Mouse (Mus musculus) cerebellum, postnatal 10 days (tissue): ENCODE measurements at regions not wholly inside any gene's neighbourhood (a gene's known extent, or its start where the extent isn't known, plus 50 kb on each side); places are given as distances from the start of the nearest gene placed in this dataset.

Source experiments
- DNase-seq, 2 experiments: peaks; one replicate each; pipeline ENCODE4 v3.0.0; 2021; ENCODE audit warnings: mixed read lengths in 2 of 2

DNA sequence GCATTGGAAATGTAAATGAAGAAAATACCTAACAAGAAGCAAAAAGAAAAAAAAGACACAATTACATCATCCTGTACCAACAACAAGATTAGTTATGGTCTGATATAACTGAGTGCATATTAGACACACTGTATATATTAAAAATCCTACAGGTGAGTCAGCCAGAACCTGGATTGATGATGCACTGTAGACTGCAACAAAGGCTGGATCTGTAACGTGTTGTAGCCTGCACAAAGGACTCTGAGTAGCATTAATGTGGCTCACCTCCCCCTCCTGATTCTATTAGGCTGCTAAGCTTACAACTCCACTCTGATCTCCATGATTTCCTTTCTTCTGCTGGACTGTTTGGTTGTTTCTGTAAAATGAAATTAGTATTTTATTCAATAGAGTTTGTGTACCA is 1383.4 kb downstream of the Defb40 start:
- DNase-seq: no peak

DNA sequence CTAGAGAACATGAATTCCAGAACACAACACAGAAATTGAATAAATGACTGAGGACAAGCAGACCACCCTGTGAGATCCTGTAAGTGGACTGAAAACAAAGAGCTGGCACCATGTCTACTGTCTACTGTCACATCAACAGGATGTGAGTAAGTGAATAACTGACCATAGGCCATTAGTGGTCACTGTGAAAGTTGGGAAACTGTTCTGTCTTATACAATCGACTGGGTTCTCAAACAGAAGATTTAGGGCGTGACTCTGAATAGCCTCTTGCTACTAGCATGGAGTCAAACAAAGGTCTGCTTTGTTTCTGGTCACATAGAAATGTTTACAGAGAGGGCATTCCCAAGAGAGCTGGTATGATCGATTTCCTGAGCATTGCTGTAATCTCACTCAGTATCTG is 1387.9 kb downstream of the Defb40 start:
- no peak for DNase-seq

DNA sequence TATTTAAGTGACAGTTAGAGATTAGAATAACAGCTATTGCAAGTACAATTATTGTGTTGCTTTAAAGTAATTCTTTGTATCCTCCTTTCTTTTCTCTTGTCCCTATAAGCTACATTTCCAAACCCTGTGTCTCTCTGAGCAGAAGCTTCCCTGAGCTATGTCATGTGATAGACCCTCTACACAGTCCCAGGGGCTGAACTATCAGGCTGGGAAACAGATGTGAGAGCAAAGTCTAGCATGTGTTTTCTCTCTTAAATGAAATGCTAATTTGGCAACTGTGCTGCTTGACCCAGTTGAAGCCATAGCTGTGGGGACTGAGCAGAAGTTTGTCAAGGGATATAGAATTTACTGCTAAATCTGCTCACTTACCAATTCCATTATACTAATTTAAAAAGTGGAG is 1389.9 kb downstream of the Defb40 start:
- DNase-seq: no peak

DNA sequence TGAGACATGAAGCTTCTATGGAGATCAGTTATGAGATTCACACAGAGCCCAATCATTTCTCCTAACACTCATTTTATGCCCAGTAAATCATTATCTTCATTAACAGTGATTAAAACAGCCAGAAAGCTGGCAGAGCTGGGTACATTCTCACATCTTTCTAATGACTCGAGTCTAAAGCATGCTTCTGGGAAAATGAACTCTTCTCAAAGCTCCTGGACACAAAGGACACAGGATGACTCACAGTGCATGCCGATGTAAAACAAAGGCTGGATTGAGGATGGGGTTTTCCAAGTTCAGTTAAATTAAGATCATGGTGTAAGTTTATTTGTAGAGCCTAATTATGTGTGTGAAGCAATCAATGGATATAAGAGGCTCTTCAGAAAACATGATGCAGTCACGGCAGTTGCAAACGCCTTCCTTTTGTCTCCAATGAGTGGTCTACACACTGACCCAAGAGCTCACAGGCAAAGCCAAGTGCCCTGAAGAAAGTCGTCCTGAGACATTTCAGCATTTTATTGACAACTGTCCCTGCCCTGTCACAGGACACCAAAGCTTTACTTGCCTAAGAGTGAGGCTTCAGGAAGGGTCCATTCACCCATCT is 1390.7 kb downstream of the Defb40 start:
- DNase-seq: no peak
